Mouse (Mus musculus): ENCODE data around the gene Cep95. TPM values are rescaled to one million over a fixed set of nuclear protein-coding genes. Genes with fewer than 3 reads are reported as not detected.
"Not testable (repeated sequence)": the region's sequence is repeated elsewhere in the genome, so short reads cannot be mapped to it uniquely, and the experiment has no call there.

Cep95 gene
- 10 to 100 TPM; 16.1 to 18.1 TPM for total RNA-seq (2021)
- long read RNA-seq, experiment 1, partial matches to known transcripts = 0 of 4 reads
- long read RNA-seq, experiment 1, other reads (novel, unspliced or antisense) = 3 of 4 reads
- long read RNA-seq, experiment 2, partial matches to known transcripts = 2 of 24 reads
- long read RNA-seq, experiment 2, other reads (novel, unspliced or antisense) = 20 of 24 reads

- DNase-seq (ENCODE audit: low spot score in 2 of 2) = peak; percentile 80 to 94
Measured at GRCm38 (mm10) chr11:106788775-106789459, at the start of gene Cep95, which contains the start of gene Ddx5. Gene Cep95 (plus strand): TSS chr11:106789252. Gene Ddx5 (minus strand): TSS chr11:106789185.

- DNase-seq (ENCODE audit: low spot score in 2 of 2) = not testable (repeated sequence)
Measured at GRCm38 (mm10) chr11:106740724-106741123, 48.3 kb upstream of the Cep95 start.

- no peak for DNase-seq (ENCODE audit: low spot score in 2 of 2)
Measured at GRCm38 (mm10) chr11:106741232-106741631, 47.8 kb upstream of the Cep95 start.

- no peak for DNase-seq (ENCODE audit: low spot score in 2 of 2)
Measured at GRCm38 (mm10) chr11:106741826-106742225, 47.2 kb upstream of the Cep95 start.

- DNase-seq (ENCODE audit: low spot score in 2 of 2) = no peak
Measured at GRCm38 (mm10) chr11:106742388-106742841, 46.6 kb upstream of the Cep95 start.

- DNase-seq (ENCODE audit: low spot score in 2 of 2) = no peak
Measured at GRCm38 (mm10) chr11:106744949-106745348, 44.1 kb upstream of the Cep95 start.

- not testable (repeated sequence) for DNase-seq (ENCODE audit: low spot score in 2 of 2)
Measured at GRCm38 (mm10) chr11:106749557-106750120, 39.4 kb upstream of the Cep95 start.

GRCm38 (mm10) chr11:106750121-106750751, 38.8 kb upstream of the Cep95 start, which contains the start of gene Pecam1:
Gene Pecam1 (minus strand): TSS chr11:106750628.
- no peak for DNase-seq (ENCODE audit: low spot score in 2 of 2)

- DNase-seq (ENCODE audit: low spot score in 2 of 2) = no peak
Measured at GRCm38 (mm10) chr11:106751039-106752018, 37.7 kb upstream of the Cep95 start, which contains the start of gene Milr1. Gene Milr1 (plus strand): TSS chr11:106751226.

GRCm38 (mm10) chr11:106752103-106752502, 36.9 kb upstream of the Cep95 start:
- DNase-seq (ENCODE audit: low spot score in 2 of 2) = no peak

- DNase-seq (ENCODE audit: low spot score in 2 of 2) = no peak
Measured at GRCm38 (mm10) chr11:106753314-106753713, 35.7 kb upstream of the Cep95 start.

GRCm38 (mm10) chr11:106755583-106755982, 33.5 kb upstream of the Cep95 start:
- no peak for DNase-seq (ENCODE audit: low spot score in 2 of 2)

- DNase-seq (ENCODE audit: low spot score in 2 of 2) = no peak
Measured at GRCm38 (mm10) chr11:106759028-106759427, 30.0 kb upstream of the Cep95 start.

GRCm38 (mm10) chr11:106760511-106760910, 28.5 kb upstream of the Cep95 start:
- no peak for DNase-seq (ENCODE audit: low spot score in 2 of 2)

- no peak for DNase-seq (ENCODE audit: low spot score in 2 of 2)
Measured at GRCm38 (mm10) chr11:106762139-106762799, 26.8 kb upstream of the Cep95 start.

GRCm38 (mm10) chr11:106762800-106763185, 26.3 kb upstream of the Cep95 start:
- no peak for DNase-seq (ENCODE audit: low spot score in 2 of 2)

GRCm38 (mm10) chr11:106766611-106767162, 22.4 kb upstream of the Cep95 start:
- no peak for DNase-seq (ENCODE audit: low spot score in 2 of 2)

- no peak for DNase-seq (ENCODE audit: low spot score in 2 of 2)
Measured at GRCm38 (mm10) chr11:106767516-106767915, 21.5 kb upstream of the Cep95 start.

GRCm38 (mm10) chr11:106770195-106770974, 18.7 kb upstream of the Cep95 start:
- DNase-seq (ENCODE audit: low spot score in 2 of 2) = peak in 1 of 2 experiments; percentile 1
